In the genomic region with DNA sequence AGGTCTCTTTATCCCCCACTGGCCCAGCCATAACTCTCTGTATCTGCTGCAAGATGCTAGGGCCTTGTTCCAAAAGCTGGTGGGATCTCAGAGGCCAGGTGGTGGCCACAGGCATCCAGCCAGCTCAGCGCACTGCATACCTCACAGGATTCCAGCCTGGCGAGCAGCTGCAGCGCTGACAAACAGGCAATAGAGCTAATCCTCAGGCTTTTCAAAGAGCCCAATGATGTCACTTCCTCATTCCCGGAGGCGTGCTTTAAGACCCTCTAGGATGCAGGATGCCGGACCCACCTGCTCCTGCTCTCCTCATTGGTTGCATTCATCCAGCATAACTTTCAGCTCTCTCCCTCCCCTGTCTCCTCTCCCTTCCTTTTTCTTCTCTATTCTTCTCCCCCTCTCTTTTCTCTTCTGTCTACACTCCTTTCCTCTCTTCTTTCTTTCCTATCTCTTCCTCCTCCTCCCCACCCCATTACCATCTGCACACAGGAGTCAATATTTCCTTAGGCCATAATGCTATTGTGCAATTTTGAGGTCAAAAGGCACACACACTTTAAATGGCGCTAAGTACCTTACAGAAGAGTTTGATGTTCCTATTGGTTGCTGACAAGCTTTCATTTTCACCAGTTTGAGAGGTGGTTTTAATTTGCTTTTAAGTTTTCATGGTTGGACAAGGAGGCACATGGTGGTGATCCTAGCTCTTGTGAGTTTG, we compare ENCODE assay signal across 8 mouse cellular contexts. TPM values are rescaled to one million over a fixed set of nuclear protein-coding genes. Genes with fewer than 3 reads are reported as not detected.
DNase-seq lines count a peak whose midpoint lies in the region; ATAC-seq and TF ChIP-seq lines count a peak whose summit lies in the region.

No protein-coding gene starts in this region.

- no peaks in the 10 kb centered on the region for H3K4me1 ChIP-seq in lung, embryonic 14.5 days (ENCODE audit: insufficient read depth)
- no peaks in the 10 kb centered on the region for H3K4me1 ChIP-seq in hindbrain, postnatal 0 days (ENCODE audit: insufficient read depth, low read length)

- TF ChIP-seq CTCF in lung, embryonic 14.5 days (IDR thresholded peaks at IDR 0.05; ENCODE audit: low read depth) = no peak
- no peak for TF ChIP-seq CTCF in hindbrain, postnatal 0 days (IDR thresholded peaks at IDR 0.05; ENCODE audit: low read depth)

- H3K27ac ChIP-seq in lung, embryonic 14.5 days (ENCODE audit: low read depth) = no peak overlapping the region
- no peak overlapping the region for H3K27ac ChIP-seq in hindbrain, postnatal 0 days

- H3K9me3 ChIP-seq in lung, embryonic 14.5 days (ENCODE audit: low read depth, low read length) = no peaks in the 10 kb centered on the region
- no peaks in the 10 kb centered on the region for H3K9me3 ChIP-seq in hindbrain, postnatal 0 days (ENCODE audit: low read length)

- no peak overlapping the region for H3K9ac ChIP-seq in lung, embryonic 14.5 days
- H3K9ac ChIP-seq in hindbrain, postnatal 0 days (replicated peaks; ENCODE audit: low read length) = no peak overlapping the region

- no peaks in the 10 kb centered on the region for H3K36me3 ChIP-seq in lung, embryonic 14.5 days (ENCODE audit: insufficient read depth)
- H3K36me3 ChIP-seq in hindbrain, postnatal 0 days (ENCODE audit: insufficient read depth, low read length) = no peaks in the 10 kb centered on the region

- peak; percentile 58; the same call in 1 of the 2 replicates for ATAC-seq in lung, embryonic 14.5 days (ENCODE audit: insufficient read depth)
- peak; percentile 88 for ATAC-seq in hindbrain, postnatal 0 days

- peak; percentile 70 for DNase-seq in lung, embryonic 14.5 days
- DNase-seq in lung, postnatal 10 days = no peak
- DNase-seq in cerebellum, adult 9-11 months = peak; percentile 66
- DNase-seq in hindbrain, postnatal 0 days (ENCODE audit: low spot score) = peak; percentile 66
- peak; percentile 71 for DNase-seq in retina, postnatal 1 day
- DNase-seq in c-Kit-positive CD71-positive TER-119-positive erythroid progenitor cells, embryonic 14.5 days (ENCODE audit: low spot score) = no peak
- no peak for DNase-seq in heart, adult 8-10 months (ENCODE audit: low spot score)
- no peak for DNase-seq in MN1 (ENCODE audit: low spot score)

- no peaks in the 10 kb centered on the region for H3K27me3 ChIP-seq in lung, embryonic 14.5 days (ENCODE audit: insufficient read depth, low read length)
- H3K27me3 ChIP-seq in hindbrain, postnatal 0 days (ENCODE audit: insufficient read depth, low read length) = no peaks in the 10 kb centered on the region

- no peak overlapping the region for H3K4me2 ChIP-seq in lung, embryonic 14.5 days
- no peak overlapping the region for H3K4me2 ChIP-seq in hindbrain, postnatal 0 days (ENCODE audit: low read depth, low read length)

- WGBS in lung, embryonic 14.5 days = 30% methylated on average over 7 of the region's 7 CpGs
- WGBS in hindbrain, postnatal 0 days = 51% methylated on average over 7 of the region's 7 CpGs

- H3K4me3 ChIP-seq in lung, embryonic 14.5 days (ENCODE audit: low read depth, low read length) = no peak overlapping the region
- H3K4me3 ChIP-seq in hindbrain, postnatal 0 days (ENCODE audit: low read length) = no peak overlapping the region

RNA-seq across cellular contexts. Expression of a gene that starts 30.6 kb away (rescaled TPM):
- polyA plus RNA-seq in lung, embryonic 14.5 days (2014; fragmentation: Nextera tagmentation; extraction: Ambion mirVana) = 3,115 and 3,305 TPM in 2 replicates
- 140 and 166 TPM in 2 replicates for total RNA-seq in hindbrain, postnatal 0 days (2014; rRNA removed)
- 5,541 and 5,741 TPM in 2 replicates for polyA plus RNA-seq in hindbrain, postnatal 0 days (2015; fragmentation: Nextera tagmentation; extraction: Ambion mirVana)
- total RNA-seq in heart, adult 8-10 months (2022) = 100 to 1,000 TPM in 1 of 4 experiments, 10 to 100 TPM in 3; 69.4 to 102 (median 73.2) TPM

Comparison
In these comparisons a context has a peak if more than half of its experiments do, and no peak if none do; other contexts are left out.
1. DNase-seq: peak in lung, embryonic 14.5 days (single experiment), cerebellum, adult 9-11 months (single experiment), hindbrain, postnatal 0 days (single experiment) and retina, postnatal 1 day (single experiment); none in lung, postnatal 10 days (single experiment), c-Kit-positive CD71-positive TER-119-positive erythroid progenitor cells, embryonic 14.5 days (single experiment), heart, adult 8-10 months (single experiment) and MN1 (single experiment).